8 mouse cellular contexts compared by ENCODE assay signal in the genomic region with DNA sequence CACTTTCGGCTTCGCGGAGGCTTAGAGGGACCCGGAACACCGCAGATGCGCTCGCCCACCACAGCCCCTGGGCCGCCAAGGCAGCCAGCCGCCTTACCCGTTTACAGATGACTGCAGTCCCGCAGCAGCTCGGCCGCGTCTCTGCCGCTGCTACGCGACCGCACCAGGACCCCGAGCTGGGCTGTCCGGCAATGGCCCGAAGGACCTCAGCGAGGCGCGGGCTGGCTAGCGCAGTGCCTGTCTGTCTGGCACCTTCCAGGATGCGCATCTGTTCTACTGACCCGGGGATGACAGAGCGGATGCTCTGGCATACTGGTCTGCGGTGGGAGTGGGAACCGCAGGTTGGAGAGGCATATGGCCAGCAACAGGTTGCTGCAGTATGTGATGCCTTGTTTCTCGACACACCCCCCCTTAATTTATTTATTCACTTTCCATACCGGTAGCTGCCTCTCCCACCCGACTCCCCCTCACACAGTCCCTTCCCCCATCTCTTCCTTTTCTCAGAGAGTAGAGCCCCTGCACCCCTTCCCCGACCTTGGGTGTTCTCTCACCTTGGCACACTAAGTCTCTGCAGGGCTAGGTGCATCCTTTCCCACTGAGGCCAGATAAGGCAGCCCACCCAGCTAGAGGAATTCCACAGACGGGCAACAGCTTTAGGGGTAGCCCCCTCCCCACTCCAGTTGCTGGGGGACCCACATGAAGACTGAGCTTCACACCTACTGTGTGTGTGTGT. TPM values are rescaled to one million over a fixed set of nuclear protein-coding genes. Genes with fewer than 3 reads are reported as not detected.
DNase-seq lines count a peak whose midpoint lies in the region; ATAC-seq and TF ChIP-seq lines count a peak whose summit lies in the region.

A gene (minus strand): TSS at position 201 of the 733 bp plus-strand sequence.

- peaks cover 15% of the 10 kb centered on the region for H3K36me3 ChIP-seq in forebrain, embryonic 10.5 days (replicated peaks)
- no peaks in the 10 kb centered on the region for H3K36me3 ChIP-seq in heart, embryonic 15.5 days
- H3K36me3 ChIP-seq in liver, embryonic 14.5 days (replicated peaks; ENCODE audit: control insufficient read depth, insufficient read depth, low read depth): no peaks in the 10 kb centered on the region
- no peaks in the 10 kb centered on the region for H3K36me3 ChIP-seq in neural tube, embryonic 11.5 days (ENCODE audit: control insufficient read depth, insufficient read depth, low read length)
- no peaks in the 10 kb centered on the region for H3K36me3 ChIP-seq in stomach, postnatal 0 days (ENCODE audit: control insufficient read depth, insufficient read depth, low read length)

- peak within 1 kb of the TSS; percentile 70 for H3K4me3 ChIP-seq in forebrain, embryonic 10.5 days
- H3K4me3 ChIP-seq in heart, embryonic 15.5 days: peak within 1 kb of the TSS; percentile 92
- peak within 1 kb of the TSS; percentile 74 to 75 for H3K4me3 ChIP-seq in liver, embryonic 14.5 days (ENCODE audit: insufficient read depth in 1 of 2, low read depth in 2 of 2, low read length in 2 of 2)
- peak within 1 kb of the TSS; percentile 58 for H3K4me3 ChIP-seq in neural tube, embryonic 11.5 days (ENCODE audit: low read depth, low read length)
- H3K4me3 ChIP-seq in stomach, postnatal 0 days (ENCODE audit: low read depth, low read length): peak within 1 kb of the TSS; percentile 79

- no peak for TF ChIP-seq EP300 in liver, embryonic 14.5 days (IDR thresholded peaks at IDR 0.05; ENCODE audit: low read depth)
- no peak for TF ChIP-seq EP300 in stomach, postnatal 0 days (optimal IDR thresholded peaks at IDR 0.05)

- peaks cover 22% of the 10 kb centered on the region for H3K4me1 ChIP-seq in forebrain, embryonic 10.5 days
- peaks cover 13% of the 10 kb centered on the region for H3K4me1 ChIP-seq in heart, embryonic 15.5 days (replicated peaks)
- 0 out of 4 replicates have a peak, but pooled peaks cover 0 to 3% of the 10 kb centered on the region in 2 experiments for H3K4me1 ChIP-seq in liver, embryonic 14.5 days (replicated peaks; ENCODE audit: control insufficient read depth in 2 of 2, insufficient read depth in 2 of 2, low read length in 1 of 2)
- no peaks in the 10 kb centered on the region; the same call in 1 of the 2 replicates for H3K4me1 ChIP-seq in neural tube, embryonic 11.5 days (ENCODE audit: control insufficient read depth, insufficient read depth, low read length)
- H3K4me1 ChIP-seq in stomach, postnatal 0 days (replicated peaks; ENCODE audit: control insufficient read depth, insufficient read depth): no peaks in the 10 kb centered on the region

- peak; percentile 40 to 58 for DNase-seq in CD8-positive naive resting alpha-beta T cell, adult 2 months (ENCODE audit: low read depth in 2 of 2, low spot score in 2 of 2)
- peak; percentile 71 for DNase-seq in c-Kit-positive CD71-negative TER-119-negative erythroid progenitor cells, embryonic 14.5 days (ENCODE audit: low read depth)
- peak; percentile 89 for DNase-seq in forebrain, embryonic 10.5 days (ENCODE audit: extremely low spot score, low spot score)
- DNase-seq in kidney, postnatal 25 days: peak; percentile 90 to 93
- DNase-seq in liver, embryonic 14.5 days (ENCODE audit: low read depth in 3 of 3, low spot score in 3 of 3): peak; percentile 49 to 55 (median 52)
- peak; percentile 95 for DNase-seq in neural tube, embryonic 11.5 days (ENCODE audit: low spot score)
- DNase-seq in stomach, postnatal 0 days (ENCODE audit: low spot score): peak; percentile 88

- WGBS in forebrain, embryonic 10.5 days: under 1% methylated on average over 35 of the region's 35 CpGs
- under 1% methylated on average over 35 of the region's 35 CpGs for WGBS in heart, embryonic 15.5 days
- WGBS in liver, embryonic 14.5 days (ENCODE audit: insufficient replicate concordance): under 1% methylated on average over 35 of the region's 35 CpGs
- WGBS in neural tube, embryonic 11.5 days: under 1% methylated on average over 35 of the region's 35 CpGs
- WGBS in stomach, postnatal 0 days: under 1% methylated on average over 35 of the region's 35 CpGs

- no peak for TF ChIP-seq CTCF in liver, embryonic 14.5 days (IDR thresholded peaks at IDR 0.05; ENCODE audit: low read depth)
- peak; percentile 7; the same call in 1 of the 2 replicates for TF ChIP-seq CTCF in stomach, postnatal 0 days (IDR thresholded peaks at IDR 0.05; ENCODE audit: low read depth)

- peak within 1 kb of the TSS; percentile 78 for H3K9ac ChIP-seq in heart, embryonic 15.5 days
- H3K9ac ChIP-seq in liver, embryonic 14.5 days (replicated peaks): peak within 1 kb of the TSS; percentile 57
- H3K9ac ChIP-seq in neural tube, embryonic 11.5 days (ENCODE audit: low read length): peak within 1 kb of the TSS; percentile 67
- H3K9ac ChIP-seq in stomach, postnatal 0 days (ENCODE audit: low read length): peak within 1 kb of the TSS; percentile 79

- peak; percentile 92 for ATAC-seq in heart, embryonic 15.5 days (replicated peaks; ENCODE audit: insufficient number of reproducible peaks, insufficient read depth, low FRiP score, low read depth)
- peak; percentile 91 for ATAC-seq in liver, embryonic 14.5 days (ENCODE audit: insufficient read depth)
- peak; percentile 96 for ATAC-seq in neural tube, embryonic 11.5 days (ENCODE audit: insufficient read depth, low FRiP score, low TSS enrichment)
- peak; percentile 96 for ATAC-seq in stomach, postnatal 0 days (ENCODE audit: low FRiP score, low TSS enrichment)

- H3K9me3 ChIP-seq in forebrain, embryonic 10.5 days: no peaks in the 10 kb centered on the region
- no peaks in the 10 kb centered on the region for H3K9me3 ChIP-seq in heart, embryonic 15.5 days (replicated peaks)
- no peaks in the 10 kb centered on the region for H3K9me3 ChIP-seq in liver, embryonic 14.5 days (ENCODE audit: control insufficient read depth, low read length)
- no peaks in the 10 kb centered on the region for H3K9me3 ChIP-seq in neural tube, embryonic 11.5 days (ENCODE audit: control insufficient read depth, low read length)
- no peaks in the 10 kb centered on the region for H3K9me3 ChIP-seq in stomach, postnatal 0 days (ENCODE audit: control insufficient read depth, low read length)

- H3K4me2 ChIP-seq in heart, embryonic 15.5 days: peak within 1 kb of the TSS; percentile 90
- H3K4me2 ChIP-seq in liver, embryonic 14.5 days (ENCODE audit: low read depth): peak within 1 kb of the TSS; percentile 67
- H3K4me2 ChIP-seq in neural tube, embryonic 11.5 days (ENCODE audit: low read depth): peak within 1 kb of the TSS; percentile 71
- peak within 1 kb of the TSS; percentile 63 for H3K4me2 ChIP-seq in stomach, postnatal 0 days (replicated peaks; ENCODE audit: low read depth)

- H3K27ac ChIP-seq in forebrain, embryonic 10.5 days: peak within 1 kb of the TSS; percentile 87
- H3K27ac ChIP-seq in heart, embryonic 15.5 days: 0 out of 2 replicates have a peak within 1 kb of the TSS, but pooled peaks have one; percentile 28
- no peak within 1 kb of the TSS for H3K27ac ChIP-seq in liver, embryonic 14.5 days
- peak within 1 kb of the TSS; percentile 75 for H3K27ac ChIP-seq in neural tube, embryonic 11.5 days (ENCODE audit: low read depth, low read length)
- no peak within 1 kb of the TSS for H3K27ac ChIP-seq in stomach, postnatal 0 days (replicated peaks)

- H3K27me3 ChIP-seq in forebrain, embryonic 10.5 days (ENCODE audit: poor library complexity, severe bottlenecking): no peaks in the 10 kb centered on the region
- no peaks in the 10 kb centered on the region for H3K27me3 ChIP-seq in heart, embryonic 15.5 days
- H3K27me3 ChIP-seq in liver, embryonic 14.5 days (ENCODE audit: control insufficient read depth, insufficient read depth, low read length): no peaks in the 10 kb centered on the region
- H3K27me3 ChIP-seq in neural tube, embryonic 11.5 days (ENCODE audit: control insufficient read depth, insufficient read depth, low read length): no peaks in the 10 kb centered on the region
- no peaks in the 10 kb centered on the region for H3K27me3 ChIP-seq in stomach, postnatal 0 days (ENCODE audit: control insufficient read depth, insufficient read depth, low read length)

RNA-seq across cellular contexts. Expression of the gene that starts here (rescaled TPM):
- 73.0 and 78.6 TPM in 2 replicates for polyA plus RNA-seq in forebrain, embryonic 10.5 days (2016; fragmentation: Nextera tagmentation; extraction: Ambion mirVana)
- 18.1 and 22.3 TPM in 2 replicates for polyA plus RNA-seq in heart, embryonic 15.5 days (2015; fragmentation: Nextera tagmentation; extraction: Ambion mirVana)
- 5.7 and 6.2 TPM in 2 replicates for polyA plus RNA-seq in liver, embryonic 14.5 days (2012; rRNA removed)
- polyA plus RNA-seq in liver, embryonic 14.5 days (2014; fragmentation: Nextera tagmentation; extraction: Ambion mirVana): 6.9 and 7.5 TPM in 2 replicates
- 96.7 and 104 TPM in 2 replicates for polyA plus RNA-seq in neural tube, embryonic 11.5 days (2014; fragmentation: Nextera tagmentation; extraction: Ambion mirVana)
- 13.4 and 14.2 TPM in 2 replicates for polyA plus RNA-seq in stomach, postnatal 0 days (2015; fragmentation: Nextera tagmentation; extraction: Ambion mirVana)

Comparison
In these comparisons a context has a peak if more than half of its experiments do, and no peak if none do; other contexts are left out.
1. H3K27ac ChIP-seq: peak in forebrain, embryonic 10.5 days (single experiment), heart, embryonic 15.5 days (single experiment) and neural tube, embryonic 11.5 days (single experiment); none in liver, embryonic 14.5 days (single experiment) and stomach, postnatal 0 days (single experiment).
2. Peak in every context shown above with its lines, with median percentiles within 50 percentile points of each other: DNase-seq, H3K4me3 ChIP-seq, ATAC-seq, H3K4me2 ChIP-seq and H3K9ac ChIP-seq.